Comparison of ENCODE assay signal across 9 mouse cellular contexts in genomic region chr5:107268121-107269005, GRCm38 (mm10). TPM values are rescaled to one million over a fixed set of nuclear protein-coding genes. Genes with fewer than 3 reads are reported as not detected.
DNase-seq lines count a peak whose midpoint lies in the region; ATAC-seq and TF ChIP-seq lines count a peak whose summit lies in the region.
"Had no signal": no experiment of that assay in that cellular context is flagged by ENCODE, and none has a peak within 500 bp of the region (broad histone marks: within the 10 kb centered on the region; RNA-seq: fewer than 3 reads in every experiment).

No protein-coding gene starts in this region.

- H3K36me3 ChIP-seq in intestine, embryonic 14.5 days (ENCODE audit: control insufficient read depth, insufficient read depth, low read length), result peaks cover 5% of the 10 kb centered on the region; the same call in 1 of the 2 replicates
- H3K36me3 ChIP-seq in intestine, postnatal 0 days (ENCODE audit: control insufficient read depth, insufficient read depth), result no peaks in the 10 kb centered on the region
- H3K36me3 ChIP-seq in midbrain, embryonic 11.5 days (ENCODE audit: control insufficient read depth, insufficient read depth, low read length), result no peaks in the 10 kb centered on the region

- H3K4me3 ChIP-seq in intestine, embryonic 14.5 days (ENCODE audit: low read depth, low read length), result no peak overlapping the region
- H3K4me3 ChIP-seq in intestine, postnatal 0 days (ENCODE audit: low read depth, low read length), result no peak overlapping the region
- no peak overlapping the region for H3K4me3 ChIP-seq in midbrain, embryonic 11.5 days (ENCODE audit: low read depth, low read length)
- H3K4me3 ChIP-seq: liver, embryonic 15.5 days had no signal

- no peak for TF ChIP-seq CTCF in intestine, postnatal 0 days (IDR thresholded peaks at IDR 0.05; ENCODE audit: low read depth)

- H3K4me1 ChIP-seq in intestine, embryonic 14.5 days (replicated peaks; ENCODE audit: control insufficient read depth, insufficient read depth, low read length), result peaks cover 45% of the 10 kb centered on the region
- 0 out of 2 replicates have a peak, but pooled peaks cover 7% of the 10 kb centered on the region for H3K4me1 ChIP-seq in intestine, postnatal 0 days (replicated peaks; ENCODE audit: control insufficient read depth, insufficient read depth, low read length)
- peaks cover 19% of the 10 kb centered on the region for H3K4me1 ChIP-seq in midbrain, embryonic 11.5 days (ENCODE audit: control insufficient read depth, insufficient read depth, low read length)

- no peak overlapping the region for H3K9ac ChIP-seq in intestine, embryonic 14.5 days (ENCODE audit: low read length)
- no peak overlapping the region for H3K9ac ChIP-seq in intestine, postnatal 0 days (ENCODE audit: low read depth, low read length)
- H3K9ac ChIP-seq in midbrain, embryonic 11.5 days (ENCODE audit: low read length), result no peak overlapping the region
- H3K9ac ChIP-seq: liver, embryonic 15.5 days had no signal

- ATAC-seq in intestine, embryonic 14.5 days (replicated peaks; ENCODE audit: low FRiP score, low TSS enrichment, low read depth), result no peak
- no peak for ATAC-seq in intestine, postnatal 0 days
- peak; percentile 39 for ATAC-seq in midbrain, embryonic 11.5 days (ENCODE audit: low FRiP score)

- H3K27ac ChIP-seq in intestine, embryonic 14.5 days (ENCODE audit: low read depth), result peak overlapping the region; percentile 75
- H3K27ac ChIP-seq in intestine, postnatal 0 days (ENCODE audit: low read depth, low read length), result no peak overlapping the region
- no peak overlapping the region for H3K27ac ChIP-seq in midbrain, embryonic 11.5 days (ENCODE audit: low read depth, low read length)
- H3K27ac ChIP-seq: liver, embryonic 15.5 days had no signal

- WGBS in intestine, embryonic 14.5 days, result 30% methylated on average over 16 of the region's 16 CpGs
- 47% methylated on average over 16 of the region's 16 CpGs for WGBS in intestine, postnatal 0 days
- WGBS in midbrain, embryonic 11.5 days, result 37% methylated on average over 16 of the region's 16 CpGs

- no peak for DNase-seq in intestine, embryonic 14.5 days (ENCODE audit: low spot score)
- peak; percentile 43 for DNase-seq in embryo, embryonic 9.5 days (ENCODE audit: extremely low spot score)
- peak; percentile 58 for DNase-seq in heart, postnatal 4 days
- DNase-seq in midbrain, embryonic 11.5 days (ENCODE audit: low spot score, missing footprints), result peak; percentile 54
- DNase-seq in right cerebral cortex, adult 2 months (ENCODE audit: low spot score in 2 of 2), result no peak
- no peak for DNase-seq in layer of hippocampus, adult 9-11 months
- DNase-seq in right cerebral cortex, postnatal 36 days (ENCODE audit: low spot score in 2 of 2), result no peak

- H3K4me2 ChIP-seq in intestine, embryonic 14.5 days (ENCODE audit: low read length), result peak overlapping the region; percentile 32
- no peak overlapping the region for H3K4me2 ChIP-seq in intestine, postnatal 0 days (replicated peaks; ENCODE audit: low read depth)
- no peak overlapping the region for H3K4me2 ChIP-seq in midbrain, embryonic 11.5 days
- H3K4me2 ChIP-seq: liver, embryonic 15.5 days had no signal

- H3K9me3 ChIP-seq in intestine, embryonic 14.5 days (ENCODE audit: control insufficient read depth, low read length), result no peaks in the 10 kb centered on the region
- H3K9me3 ChIP-seq in intestine, postnatal 0 days (ENCODE audit: control insufficient read depth), result no peaks in the 10 kb centered on the region
- H3K9me3 ChIP-seq in midbrain, embryonic 11.5 days (ENCODE audit: control insufficient read depth, low read length), result no peaks in the 10 kb centered on the region
- H3K9me3 ChIP-seq: liver, embryonic 15.5 days had no signal

- no peaks in the 10 kb centered on the region for H3K27me3 ChIP-seq in intestine, embryonic 14.5 days (replicated peaks; ENCODE audit: control insufficient read depth, insufficient read depth, low read length)
- no peaks in the 10 kb centered on the region for H3K27me3 ChIP-seq in intestine, postnatal 0 days (replicated peaks; ENCODE audit: control insufficient read depth, insufficient read depth, low read length)
- no peaks in the 10 kb centered on the region; the same call in 1 of the 2 replicates for H3K27me3 ChIP-seq in midbrain, embryonic 11.5 days (ENCODE audit: control insufficient read depth, insufficient read depth, low read length)
- H3K27me3 ChIP-seq: liver, embryonic 15.5 days had no signal

RNA-seq across cellular contexts. Expression of gene Tgfbr3, which starts 21.1 kb away (rescaled TPM):
- 24.4 and 28.7 TPM in 2 replicates for polyA plus RNA-seq in intestine, embryonic 14.5 days (2014; fragmentation: Nextera tagmentation; extraction: Ambion mirVana)
- polyA plus RNA-seq in intestine, postnatal 0 days (2015; fragmentation: Nextera tagmentation; extraction: Ambion mirVana), result 7.0 and 7.5 TPM in 2 replicates
- 10 to 100 TPM; 28.5 to 28.9 TPM for total RNA-seq in heart, postnatal 4 days (2021)
- 7.8 and 9.0 TPM in 2 replicates for polyA plus RNA-seq in midbrain, embryonic 11.5 days (2014; fragmentation: Nextera tagmentation; extraction: Ambion mirVana)

Comparison
In these comparisons a context has a peak if more than half of its experiments do, and no peak if none do; other contexts are left out.
1. DNase-seq: peak in embryo, embryonic 9.5 days (single experiment), heart, postnatal 4 days (single experiment) and midbrain, embryonic 11.5 days (single experiment); none in intestine, embryonic 14.5 days (single experiment), right cerebral cortex, adult 2 months (0 of 2), layer of hippocampus, adult 9-11 months (single experiment) and right cerebral cortex, postnatal 36 days (0 of 2).